Mouse (Mus musculus): ENCODE measurements around the gene Rasgef1a. TPM values are rescaled to one million over a fixed set of nuclear protein-coding genes. Genes with fewer than 3 reads are reported as not detected.

Rasgef1a gene
- polyA plus RNA-seq, 1 experiment from 2014 or later, result 0.09 TPM

GRCm38 (mm10) chr6:118036866-118037265, 25.6 kb downstream of the Rasgef1a start:
- H3K27me3 ChIP-seq (ENCODE audit: low read depth, poor library complexity, severe bottlenecking), result no peaks in the 10 kb centered on the region
- no peaks in the 10 kb centered on the region for H3K4me1 ChIP-seq
- H3K9me3 ChIP-seq (replicated peaks), result no peaks in the 10 kb centered on the region
- no peak for DNase-seq (ENCODE audit: low spot score)
- no peaks in the 10 kb centered on the region for H3K36me3 ChIP-seq
- no peak overlapping the region for H3K4me3 ChIP-seq
- no peak overlapping the region for H3K27ac ChIP-seq (replicated peaks)
- 81% methylated on average over 5 of the region's 5 CpGs for WGBS

DNA sequence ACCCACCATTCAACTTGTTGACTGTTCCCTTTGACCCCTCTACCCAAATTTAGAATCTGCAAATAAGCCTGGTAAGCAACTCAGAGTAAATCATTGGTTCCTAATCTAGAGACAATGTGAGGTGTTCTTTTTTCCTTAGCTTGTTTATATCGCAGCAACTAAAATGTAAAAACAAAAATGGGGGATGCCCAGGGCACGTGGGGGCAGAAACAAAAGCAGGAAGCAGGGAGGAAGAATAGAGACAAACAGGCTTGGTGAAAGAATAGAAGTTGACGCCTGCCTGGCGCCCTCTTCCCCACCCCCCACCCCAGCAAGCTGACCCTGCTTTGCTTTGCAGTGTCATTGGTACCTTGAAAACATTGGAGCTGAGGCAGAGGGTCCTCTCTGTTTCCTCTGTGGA, 33.9 kb downstream of the Rasgef1a start:
- H3K4me3 ChIP-seq, result no peak overlapping the region
- 43% methylated on average over 4 of the region's 4 CpGs for WGBS

GRCm38 (mm10) chr6:118045892-118046291, 34.7 kb downstream of the Rasgef1a start:
- DNase-seq (ENCODE audit: low spot score), result no peak
- Histone ChIP-seq H3K27me3 (ENCODE audit: low read depth, poor library complexity, severe bottlenecking) (no peaks in the 10 kb centered on the region), H3K9me3 (replicated peaks) (no peaks in the 10 kb centered on the region), H3K4me1 (peaks cover 8% of the 10 kb centered on the region; the same call in 1 of the 2 replicates), H3K27ac (replicated peaks) (no peak overlapping the region), H3K36me3 (no peaks in the 10 kb centered on the region), H3K4me3 (no peak overlapping the region)
- 71% methylated on average over 7 of the region's 7 CpGs for WGBS

More for the DNA sequence above, 33.9 kb downstream of the Rasgef1a start:
- DNase-seq (ENCODE audit: low spot score), result no peak
- peaks cover 8% of the 10 kb centered on the region; the same call in 1 of the 2 replicates for H3K4me1 ChIP-seq
- no peaks in the 10 kb centered on the region for H3K27me3 ChIP-seq (ENCODE audit: low read depth, poor library complexity, severe bottlenecking)
- H3K9me3 ChIP-seq (replicated peaks), result no peaks in the 10 kb centered on the region
- H3K27ac ChIP-seq (replicated peaks), result 0 out of 2 replicates have a peak overlapping the region, but pooled peaks have one; percentile 3
- no peaks in the 10 kb centered on the region for H3K36me3 ChIP-seq

- no peaks in the 10 kb centered on the region for H3K36me3 ChIP-seq
- no peaks in the 10 kb centered on the region for H3K9me3 ChIP-seq (replicated peaks)
- H3K27me3 ChIP-seq (ENCODE audit: low read depth, poor library complexity, severe bottlenecking), result no peaks in the 10 kb centered on the region
- WGBS, result 82% methylated on average over 3 of the region's 3 CpGs
- H3K4me1 ChIP-seq, result peaks cover 8% of the 10 kb centered on the region; the same call in 1 of the 2 replicates
- H3K4me3 ChIP-seq, result no peak overlapping the region
- H3K27ac ChIP-seq (replicated peaks), result no peak overlapping the region
- no peak for DNase-seq (ENCODE audit: low spot score)
Observed at GRCm38 (mm10) chr6:118046511-118046910, 35.3 kb downstream of the Rasgef1a start.

DNA sequence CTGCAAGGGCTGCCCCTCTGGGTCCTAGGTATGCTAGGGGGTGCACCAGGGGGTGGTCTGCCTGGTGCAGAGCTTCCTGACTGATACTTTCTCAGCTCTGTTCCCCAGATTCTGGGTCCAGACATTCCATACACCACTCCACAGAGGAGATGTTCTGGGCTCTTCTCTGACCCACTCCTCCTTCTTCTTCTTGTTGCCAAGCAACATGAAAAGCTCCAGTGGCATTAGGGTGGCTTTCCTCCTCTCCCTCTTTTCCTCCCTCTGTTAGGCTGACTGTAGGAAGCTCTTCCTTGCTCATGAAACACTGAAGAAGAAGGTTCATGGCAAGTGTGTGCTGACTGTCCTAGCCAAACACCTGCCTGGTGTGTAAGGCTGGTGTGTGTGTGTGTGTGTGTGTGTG, 35.7 kb downstream of the Rasgef1a start:
- Histone ChIP-seq H3K27ac (replicated peaks) (no peak overlapping the region), H3K4me1 (peaks cover 8% of the 10 kb centered on the region; the same call in 1 of the 2 replicates), H3K9me3 (replicated peaks) (no peaks in the 10 kb centered on the region), H3K4me3 (no peak overlapping the region), H3K36me3 (no peaks in the 10 kb centered on the region), H3K27me3 (ENCODE audit: low read depth, poor library complexity, severe bottlenecking) (no peaks in the 10 kb centered on the region)
- DNase-seq (ENCODE audit: low spot score), result no peak

DNA sequence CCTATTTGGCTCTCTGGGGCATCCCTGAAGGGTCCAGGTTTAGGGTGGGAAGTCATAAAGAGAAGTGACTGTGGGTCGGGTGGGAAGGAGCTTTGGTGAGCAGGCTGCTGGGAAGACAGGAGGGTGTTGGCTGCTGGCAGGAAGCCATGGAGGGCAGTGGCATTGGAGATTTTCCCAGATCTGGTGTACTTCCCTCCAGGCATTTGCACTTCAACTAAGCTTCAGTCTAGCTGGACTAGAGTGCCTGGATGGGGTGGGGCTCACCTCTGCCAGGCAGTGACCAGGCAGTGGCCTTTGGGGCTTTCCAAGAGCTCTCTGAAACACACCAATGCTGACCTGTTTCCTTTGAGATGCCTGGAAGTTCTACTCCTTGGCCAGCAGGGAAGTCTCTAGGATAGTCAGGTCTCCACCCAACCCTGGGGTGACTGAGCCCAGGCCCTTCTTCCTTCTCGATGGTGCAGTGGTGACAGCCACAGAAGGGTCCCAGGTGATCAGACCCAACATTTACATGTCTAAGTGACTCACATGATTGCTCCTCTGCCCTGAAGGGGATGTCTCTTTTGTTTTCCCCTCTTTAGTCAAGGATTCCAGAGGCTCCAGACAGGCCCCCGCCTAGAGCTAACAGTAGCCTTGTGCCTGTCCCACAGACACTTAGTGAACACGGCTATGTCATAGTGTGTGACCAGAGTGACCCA, 36.7 kb downstream of the Rasgef1a start:
- H3K4me3 ChIP-seq, result no peak overlapping the region
- H3K4me1 ChIP-seq, result peaks cover 8% of the 10 kb centered on the region; the same call in 1 of the 2 replicates
- no peak overlapping the region for H3K27ac ChIP-seq (replicated peaks)
- H3K27me3 ChIP-seq (ENCODE audit: low read depth, poor library complexity, severe bottlenecking), result no peaks in the 10 kb centered on the region
- DNase-seq (ENCODE audit: low spot score), result no peak
- no peaks in the 10 kb centered on the region for H3K36me3 ChIP-seq
- H3K9me3 ChIP-seq (replicated peaks), result no peaks in the 10 kb centered on the region
- WGBS, result 86% methylated on average over 4 of the region's 4 CpGs

GRCm38 (mm10) chr6:118049776-118050175, 38.5 kb downstream of the Rasgef1a start:
- peaks cover 8% of the 10 kb centered on the region; the same call in 1 of the 2 replicates for H3K4me1 ChIP-seq
- no peaks in the 10 kb centered on the region for H3K36me3 ChIP-seq
- H3K27me3 ChIP-seq (ENCODE audit: low read depth, poor library complexity, severe bottlenecking), result no peaks in the 10 kb centered on the region
- no peak overlapping the region for H3K27ac ChIP-seq (replicated peaks)
- no peaks in the 10 kb centered on the region for H3K9me3 ChIP-seq (replicated peaks)
- WGBS, result 83% methylated on average over 6 of the region's 6 CpGs
- no peak for DNase-seq (ENCODE audit: low spot score)
- H3K4me3 ChIP-seq, result no peak overlapping the region

DNA sequence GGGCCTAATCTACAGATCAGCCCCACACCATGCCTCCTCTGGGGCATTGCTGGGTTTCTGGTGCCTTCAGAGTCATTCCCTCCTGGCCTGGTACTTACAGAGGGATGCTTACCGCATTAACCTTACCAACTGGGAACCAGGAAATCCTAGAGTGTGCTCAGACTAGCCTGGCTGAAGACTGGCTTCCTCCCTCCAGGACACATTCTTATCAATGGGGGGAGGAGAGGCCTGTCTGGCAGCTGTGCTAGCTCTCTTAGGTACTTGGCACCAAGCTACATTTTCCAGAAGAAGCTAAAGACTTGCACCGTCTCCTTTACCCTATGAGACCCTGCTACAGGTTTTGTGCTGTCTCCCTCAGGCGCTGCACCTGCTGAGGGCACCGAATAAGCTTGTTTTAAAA, 40.2 kb downstream of the Rasgef1a start:
- WGBS, result 94% methylated on average over 4 of the region's 4 CpGs
- no peak overlapping the region for H3K27ac ChIP-seq (replicated peaks)
- DNase-seq (ENCODE audit: low spot score), result no peak
- no peaks in the 10 kb centered on the region for H3K27me3 ChIP-seq (ENCODE audit: low read depth, poor library complexity, severe bottlenecking)
- H3K9me3 ChIP-seq (replicated peaks), result no peaks in the 10 kb centered on the region
- no peaks in the 10 kb centered on the region for H3K36me3 ChIP-seq
- no peak overlapping the region for H3K4me3 ChIP-seq
- peaks cover 4% of the 10 kb centered on the region; the same call in 1 of the 2 replicates for H3K4me1 ChIP-seq

GRCm38 (mm10) chr6:118055209-118055608, 44.0 kb downstream of the Rasgef1a start:
- DNase-seq (ENCODE audit: low spot score), result no peak
- Histone ChIP-seq H3K27me3 (ENCODE audit: low read depth, poor library complexity, severe bottlenecking) (no peaks in the 10 kb centered on the region), H3K27ac (replicated peaks) (no peak overlapping the region), H3K4me1 (no peaks in the 10 kb centered on the region), H3K36me3 (no peaks in the 10 kb centered on the region), H3K4me3 (no peak overlapping the region), H3K9me3 (replicated peaks) (no peaks in the 10 kb centered on the region)
- WGBS, result 93% methylated on average over 10 of the region's 10 CpGs

- 91% methylated on average over 4 of the region's 4 CpGs for WGBS
- Histone ChIP-seq H3K4me3 (no peak overlapping the region), H3K36me3 (no peaks in the 10 kb centered on the region), H3K4me1 (peaks cover 14% of the 10 kb centered on the region), H3K27me3 (ENCODE audit: low read depth, poor library complexity, severe bottlenecking) (peaks cover 25% of the 10 kb centered on the region), H3K9me3 (replicated peaks) (no peaks in the 10 kb centered on the region), H3K27ac (replicated peaks) (no peak overlapping the region)
- DNase-seq (ENCODE audit: low spot score), result no peak
Observed at GRCm38 (mm10) chr6:118061266-118061665, 50.0 kb downstream of the Rasgef1a start.

DNA sequence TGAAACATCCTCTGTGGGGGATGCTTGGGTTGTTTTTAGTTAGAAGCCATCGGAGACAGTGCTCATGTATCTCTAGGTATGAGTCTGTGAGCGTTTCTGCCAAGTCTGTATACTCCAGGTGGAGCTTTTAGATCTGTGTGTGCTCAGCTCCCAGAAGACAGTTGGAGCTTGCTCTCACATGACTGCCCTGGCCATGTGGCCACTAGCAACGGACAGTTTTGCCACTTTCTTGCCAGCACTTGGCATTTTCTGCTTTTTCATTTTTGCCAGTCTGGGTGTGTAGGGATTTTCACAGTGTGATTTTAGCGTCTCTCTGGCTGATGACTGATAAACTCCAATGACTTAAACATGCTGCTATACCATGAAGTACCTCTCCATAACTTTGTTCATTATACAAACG, 52.0 kb downstream of the Rasgef1a start:
- Histone ChIP-seq H3K36me3 (no peaks in the 10 kb centered on the region), H3K4me1 (peaks cover 22% of the 10 kb centered on the region), H3K27me3 (ENCODE audit: low read depth, poor library complexity, severe bottlenecking) (peaks cover 45% of the 10 kb centered on the region), H3K4me3 (no peak overlapping the region), H3K9me3 (replicated peaks) (no peaks in the 10 kb centered on the region), H3K27ac (replicated peaks) (no peak overlapping the region)
- no peak for DNase-seq (ENCODE audit: low spot score)
- 81% methylated on average over 5 of the region's 5 CpGs for WGBS

DNA sequence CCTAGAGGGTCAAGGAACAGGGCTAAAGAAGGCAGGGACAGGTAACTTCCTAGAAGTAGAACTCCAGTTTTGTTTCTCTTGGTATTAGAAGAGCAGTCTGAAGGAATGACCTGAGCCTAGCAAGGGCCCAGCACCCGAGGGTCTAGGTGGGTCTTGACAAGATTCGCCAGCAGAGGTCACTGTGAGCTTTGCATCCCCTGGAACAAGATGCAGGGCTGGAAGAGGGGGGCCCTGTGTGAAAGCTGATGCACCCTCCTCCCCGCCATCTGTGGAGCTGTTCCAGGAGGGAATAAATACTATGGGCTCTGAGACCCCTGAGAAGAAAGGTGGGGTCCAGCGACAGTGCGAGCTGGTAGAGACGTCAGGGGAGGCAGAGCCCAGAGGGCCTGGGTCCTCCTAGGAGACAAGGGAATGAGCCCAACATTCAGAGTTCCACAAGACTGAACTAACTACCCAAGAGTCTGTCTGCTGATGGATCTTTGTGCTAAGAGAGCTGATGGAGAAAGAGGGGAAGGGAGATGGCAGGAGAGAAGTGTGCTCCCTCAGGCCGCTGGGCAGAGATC, 53.8 kb downstream of the Rasgef1a start:
- H3K27ac ChIP-seq (replicated peaks), result no peak overlapping the region
- H3K4me3 ChIP-seq, result peak overlapping the region; percentile 59
- 9% methylated on average over 7 of the region's 7 CpGs for WGBS
- H3K27me3 ChIP-seq (ENCODE audit: low read depth, poor library complexity, severe bottlenecking), result peaks cover 49% of the 10 kb centered on the region
- peaks cover 22% of the 10 kb centered on the region for H3K4me1 ChIP-seq
- no peaks in the 10 kb centered on the region for H3K36me3 ChIP-seq
- no peaks in the 10 kb centered on the region for H3K9me3 ChIP-seq (replicated peaks)
- DNase-seq (ENCODE audit: low spot score), result peak; percentile 58

DNA sequence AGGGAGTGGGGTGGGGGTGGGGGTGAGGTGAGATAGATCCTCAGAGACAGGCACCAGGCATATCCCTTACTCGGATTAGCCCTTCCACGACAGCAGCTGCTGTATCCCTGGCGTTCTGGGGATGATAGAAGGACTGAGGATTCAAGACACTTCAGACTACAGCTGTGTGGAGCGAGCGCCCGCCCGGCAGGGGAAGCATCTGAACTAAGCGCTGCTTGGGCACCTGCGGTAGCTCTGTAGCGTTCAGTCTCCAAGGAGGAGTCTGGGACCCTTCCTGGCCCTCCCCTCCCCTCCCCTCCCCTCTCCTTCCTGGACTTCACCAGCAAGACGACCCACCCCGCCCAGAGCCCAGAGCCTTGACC, 54.6 kb downstream of the Rasgef1a start:
- Histone ChIP-seq H3K4me1 (peaks cover 22% of the 10 kb centered on the region), H3K9me3 (replicated peaks) (no peaks in the 10 kb centered on the region), H3K27ac (replicated peaks) (peak overlapping the region; percentile 61), H3K27me3 (ENCODE audit: low read depth, poor library complexity, severe bottlenecking) (peaks cover 49% of the 10 kb centered on the region), H3K4me3 (peak overlapping the region; percentile 59), H3K36me3 (no peaks in the 10 kb centered on the region)
- WGBS, result 2% methylated on average over 12 of the region's 12 CpGs
- no peak for DNase-seq (ENCODE audit: low spot score)

All from midbrain, embryonic 10.5 days (tissue).